Comparison of ENCODE assay signal across 8 mouse cellular contexts in genomic region chr6:49519053-49519452, GRCm38 (mm10).
DNase-seq lines count a peak whose midpoint lies in the region; ATAC-seq and TF ChIP-seq lines count a peak whose summit lies in the region.

No protein-coding gene starts in this region.

- no peaks in the 10 kb centered on the region for H3K27me3 ChIP-seq in C2C12 (ENCODE audit: control insufficient read depth, insufficient read depth, insufficient read length)
- no peaks in the 10 kb centered on the region for H3K27me3 ChIP-seq in liver, postnatal 0 days (ENCODE audit: insufficient read depth, low read length)

- TF ChIP-seq CTCF in C2C12 (IDR thresholded peaks at IDR 0.05; ENCODE audit: control insufficient read depth, insufficient read depth, insufficient read length), result peak; percentile 44
- TF ChIP-seq CTCF in liver, postnatal 0 days (IDR thresholded peaks at IDR 0.05; ENCODE audit: low read depth), result peak; percentile 78

- H3K4me1 ChIP-seq in liver, postnatal 0 days (ENCODE audit: insufficient read depth), result no peaks in the 10 kb centered on the region

- no peak overlapping the region for H3ac ChIP-seq in C2C12 (ENCODE audit: control insufficient read depth, insufficient read length, low read depth)

- H3K27ac ChIP-seq in liver, postnatal 0 days (ENCODE audit: low read depth), result no peak overlapping the region

- no peaks in the 10 kb centered on the region for H3K36me3 ChIP-seq in C2C12 (ENCODE audit: control insufficient read depth, insufficient read depth)
- H3K36me3 ChIP-seq in liver, postnatal 0 days (replicated peaks; ENCODE audit: insufficient read depth, low read length), result no peaks in the 10 kb centered on the region

- ATAC-seq in liver, postnatal 0 days, result no peak

- no peak overlapping the region for H3K4me3 ChIP-seq in C2C12 (ENCODE audit: insufficient read depth, poor library complexity, severe bottlenecking)
- H3K4me3 ChIP-seq in liver, postnatal 0 days (ENCODE audit: low read depth, low read length), result no peak overlapping the region

- H3K9me3 ChIP-seq in liver, postnatal 0 days (ENCODE audit: low read length), result no peaks in the 10 kb centered on the region

- no peak overlapping the region for H3K4me2 ChIP-seq in liver, postnatal 0 days (ENCODE audit: low read depth, low read length)

- no peak overlapping the region for H3K9ac ChIP-seq in liver, postnatal 0 days (replicated peaks)

- DNase-seq in T-cell, adult 2 months (ENCODE audit: low spot score), result peak; percentile 49
- peak; percentile 73 to 80 for DNase-seq in cerebellum, postnatal 36 days
- peak; percentile 47 for DNase-seq in gastrocnemius, adult 18-20 months (ENCODE audit: low spot score)
- peak; percentile 79 for DNase-seq in kidney, postnatal 14 days
- peak; percentile 72 for DNase-seq in liver, postnatal 0 days
- peak; percentile 58 for DNase-seq in ovary, postnatal 36 days (ENCODE audit: low spot score)
- peak; percentile 53 for DNase-seq in urinary bladder, adult 2 months (ENCODE audit: low spot score)

- H3K79me3 ChIP-seq in C2C12 (ENCODE audit: low read depth), result no peaks in the 10 kb centered on the region

- H3K79me2 ChIP-seq in C2C12 (ENCODE audit: control insufficient read depth, insufficient read depth), result no peaks in the 10 kb centered on the region

- WGBS in liver, postnatal 0 days (ENCODE audit: insufficient replicate concordance), result 5% methylated on average over 6 of the region's 6 CpGs

- TF ChIP-seq EP300 in liver, postnatal 0 days (IDR thresholded peaks at IDR 0.05; ENCODE audit: low read depth), result no peak

TF ChIP-seq in C2C12, 6 proteins besides CTCF, POLR2A, EP300 and RAD21:
- TF ChIP-seq MYOG (IDR thresholded peaks at IDR 0.05; ENCODE audit: control insufficient read depth, extremely low read depth, insufficient read length) (no peak), MAX (IDR thresholded peaks at IDR 0.05) (no peak), MYOD1 (IDR thresholded peaks at IDR 0.05; ENCODE audit: control insufficient read depth, insufficient read length, low read depth) (no peak), FOSL1 (IDR thresholded peaks at IDR 0.05; ENCODE audit: insufficient read depth, low read length, poor library complexity, severe bottlenecking) (no peak), USF1 (IDR thresholded peaks at IDR 0.05; ENCODE audit: low read depth) (no peak), CEBPB (IDR thresholded peaks at IDR 0.05; ENCODE audit: low read depth) (no peak)
